Mouse (Mus musculus) liver, embryonic 14.5 days (tissue): ENCODE results near the gene Shc2.

Experiments
- CTCF ChIP-seq: IDR thresholded peaks from 2 replicates; pipeline ENCODE4 v1.5.1; 2016; ENCODE audit warnings: antibody characterized with exemption, low read depth, control low read depth
- EP300 ChIP-seq: IDR thresholded peaks from 2 replicates; pipeline ENCODE4 v1.6.1; 2016; ENCODE audit warnings: antibody characterized with exemption, low read depth

GRCm38 (mm10) chr10:79672088-79672455 is 34.4 kb upstream of the Shc2 start:
- TF ChIP-seq CTCF: 0 out of 2 replicates have a peak, but pooled peaks have one; percentile 18
- no peak for TF ChIP-seq EP300
